Comparison of ENCODE assay signal across 10 mouse cellular contexts in genomic region chr17:87882594-87882993, GRCm38 (mm10). TPM values are rescaled to one million over a fixed set of nuclear protein-coding genes. Genes with fewer than 3 reads are reported as not detected.
A peak's percentile ranks its signal among the peaks of the same experiment; 100 is the strongest.
DNase-seq lines count a peak whose midpoint lies in the region; ATAC-seq lines count a peak whose summit lies in the region.
"Had no signal": no experiment of that assay in that cellular context is flagged by ENCODE, and none has a peak within 500 bp of the region (broad histone marks: within the 10 kb centered on the region; RNA-seq: fewer than 3 reads in every experiment).

No protein-coding gene starts in this region.

- H3K9ac ChIP-seq in midbrain, embryonic 11.5 days (ENCODE audit: low read length) = no peak overlapping the region
- no peak overlapping the region for H3K9ac ChIP-seq in intestine, embryonic 15.5 days
- no peak overlapping the region for H3K9ac ChIP-seq in lung, embryonic 16.5 days (ENCODE audit: low read length)
- H3K9ac ChIP-seq: heart, embryonic 15.5 days; neural tube, embryonic 12.5 days had no signal

- no peak overlapping the region for H3K4me2 ChIP-seq in midbrain, embryonic 11.5 days
- no peak overlapping the region for H3K4me2 ChIP-seq in intestine, embryonic 15.5 days (replicated peaks)
- no peak overlapping the region for H3K4me2 ChIP-seq in lung, embryonic 16.5 days (ENCODE audit: low read depth, low read length)
- H3K4me2 ChIP-seq: heart, embryonic 15.5 days; neural tube, embryonic 12.5 days had no signal

- no peaks in the 10 kb centered on the region for H3K36me3 ChIP-seq in midbrain, embryonic 10.5 days
- H3K36me3 ChIP-seq in midbrain, embryonic 11.5 days (ENCODE audit: control insufficient read depth, insufficient read depth, low read length) = no peaks in the 10 kb centered on the region
- H3K36me3 ChIP-seq in intestine, embryonic 15.5 days = no peaks in the 10 kb centered on the region
- no peaks in the 10 kb centered on the region for H3K36me3 ChIP-seq in lung, embryonic 16.5 days (ENCODE audit: control insufficient read depth, insufficient read depth, low read length)
- H3K36me3 ChIP-seq: heart, embryonic 15.5 days; neural tube, embryonic 12.5 days had no signal

- ATAC-seq in midbrain, embryonic 11.5 days (ENCODE audit: low FRiP score) = no peak
- peak; percentile 94 for ATAC-seq in intestine, embryonic 15.5 days
- peak; percentile 60; the same call in 1 of the 2 replicates for ATAC-seq in lung, embryonic 16.5 days (ENCODE audit: low read depth)

- WGBS in midbrain, embryonic 10.5 days = 57% methylated on average over 1 of the region's 1 CpGs
- 63% methylated on average over 1 of the region's 1 CpGs for WGBS in midbrain, embryonic 11.5 days
- WGBS in intestine, embryonic 15.5 days = 25% methylated on average over 1 of the region's 1 CpGs
- WGBS in lung, embryonic 16.5 days = 5% methylated on average over 1 of the region's 1 CpGs

- no peaks in the 10 kb centered on the region for H3K9me3 ChIP-seq in midbrain, embryonic 10.5 days (replicated peaks)
- no peaks in the 10 kb centered on the region for H3K9me3 ChIP-seq in midbrain, embryonic 11.5 days (ENCODE audit: control insufficient read depth, low read length)
- H3K9me3 ChIP-seq in intestine, embryonic 15.5 days = no peaks in the 10 kb centered on the region
- H3K9me3 ChIP-seq in lung, embryonic 16.5 days (ENCODE audit: control insufficient read depth, low read length) = no peaks in the 10 kb centered on the region
- H3K9me3 ChIP-seq: heart, embryonic 15.5 days; neural tube, embryonic 12.5 days had no signal

- H3K4me3 ChIP-seq in midbrain, embryonic 10.5 days = no peak overlapping the region
- H3K4me3 ChIP-seq in midbrain, embryonic 11.5 days (ENCODE audit: low read depth, low read length) = no peak overlapping the region
- no peak overlapping the region for H3K4me3 ChIP-seq in intestine, embryonic 15.5 days (replicated peaks)
- no peak overlapping the region for H3K4me3 ChIP-seq in lung, embryonic 16.5 days (ENCODE audit: low read length)
- H3K4me3 ChIP-seq: heart, embryonic 15.5 days; neural tube, embryonic 12.5 days had no signal

- peaks cover 13% of the 10 kb centered on the region for H3K27me3 ChIP-seq in midbrain, embryonic 10.5 days (ENCODE audit: low read depth, poor library complexity, severe bottlenecking)
- H3K27me3 ChIP-seq in midbrain, embryonic 11.5 days (ENCODE audit: control insufficient read depth, insufficient read depth, low read length) = no peaks in the 10 kb centered on the region; the same call in 1 of the 2 replicates
- H3K27me3 ChIP-seq in intestine, embryonic 15.5 days (replicated peaks) = no peaks in the 10 kb centered on the region
- no peaks in the 10 kb centered on the region for H3K27me3 ChIP-seq in lung, embryonic 16.5 days (ENCODE audit: control insufficient read depth, insufficient read depth, low read depth, low read length)
- H3K27me3 ChIP-seq: heart, embryonic 15.5 days; neural tube, embryonic 12.5 days had no signal

- peaks cover 31% of the 10 kb centered on the region for H3K4me1 ChIP-seq in midbrain, embryonic 10.5 days
- H3K4me1 ChIP-seq in midbrain, embryonic 11.5 days (ENCODE audit: control insufficient read depth, insufficient read depth, low read length) = peaks cover 23% of the 10 kb centered on the region
- no peaks in the 10 kb centered on the region for H3K4me1 ChIP-seq in intestine, embryonic 15.5 days (replicated peaks)
- H3K4me1 ChIP-seq in lung, embryonic 16.5 days (replicated peaks; ENCODE audit: control insufficient read depth, insufficient read depth, low read length) = no peaks in the 10 kb centered on the region

- H3K27ac ChIP-seq in midbrain, embryonic 10.5 days (replicated peaks) = no peak overlapping the region
- no peak overlapping the region for H3K27ac ChIP-seq in midbrain, embryonic 11.5 days (ENCODE audit: low read depth, low read length)
- no peak overlapping the region for H3K27ac ChIP-seq in intestine, embryonic 15.5 days
- H3K27ac ChIP-seq in lung, embryonic 16.5 days (ENCODE audit: low read length) = no peak overlapping the region
- H3K27ac ChIP-seq: heart, embryonic 15.5 days; neural tube, embryonic 12.5 days had no signal

- DNase-seq in adrenal gland, adult (ENCODE audit: inconsistent age in 2 of 2, low spot score in 1 of 2) = peak; percentile 31 to 76
- no peak for DNase-seq in adrenal gland, adult 8-10 months
- DNase-seq in midbrain, embryonic 10.5 days (ENCODE audit: low spot score) = peak; percentile 58
- DNase-seq in midbrain, embryonic 11.5 days (ENCODE audit: low spot score, missing footprints) = no peak
- DNase-seq in c-Kit-positive CD71-positive TER-119-negative erythroid progenitor cells, embryonic 14.5 days (ENCODE audit: low read depth) = peak; percentile 22
- peak; percentile 38 for DNase-seq in thymus, postnatal 0 days (ENCODE audit: low spot score)

RNA-seq across cellular contexts. Expression of gene Rpl36-ps4, which starts 38.2 kb away (rescaled TPM):
- not detected for total RNA-seq in adrenal gland, adult 8-10 months (2022)
- not detected in 2 replicates for polyA plus RNA-seq in midbrain, embryonic 10.5 days (2016; fragmentation: Nextera tagmentation; extraction: Ambion mirVana)
- not detected in 2 replicates for polyA plus RNA-seq in midbrain, embryonic 11.5 days (2014; fragmentation: Nextera tagmentation; extraction: Ambion mirVana)
- not detected in 2 replicates for polyA plus RNA-seq in intestine, embryonic 15.5 days (2015; fragmentation: Nextera tagmentation; extraction: Ambion mirVana)
- not detected in 2 replicates for polyA plus RNA-seq in lung, embryonic 16.5 days (2015; fragmentation: Nextera tagmentation; extraction: Ambion mirVana)
- polyA plus RNA-seq in thymus, postnatal 0 days (2015; fragmentation: Nextera tagmentation; extraction: Ambion mirVana) = not detected in 2 replicates
- polyA plus RNA-seq: heart, embryonic 15.5 days; neural tube, embryonic 12.5 days had no signal

Comparison
In these comparisons a context has a peak if more than half of its experiments do, and no peak if none do; other contexts are left out.
1. DNase-seq: peak in adrenal gland, adult (2 of 2), midbrain, embryonic 10.5 days (single experiment), c-Kit-positive CD71-positive TER-119-negative erythroid progenitor cells, embryonic 14.5 days (single experiment) and thymus, postnatal 0 days (single experiment); none in adrenal gland, adult 8-10 months (single experiment) and midbrain, embryonic 11.5 days (single experiment).